Mouse (Mus musculus): Measurements from ENCODE around the gene Pomp. TPM values are rescaled to one million over a fixed set of nuclear protein-coding genes. Genes with fewer than 3 reads are reported as not detected.

Pomp gene
- polyA plus RNA-seq, 1 experiment from 2014 or later: 497 TPM

DNA sequence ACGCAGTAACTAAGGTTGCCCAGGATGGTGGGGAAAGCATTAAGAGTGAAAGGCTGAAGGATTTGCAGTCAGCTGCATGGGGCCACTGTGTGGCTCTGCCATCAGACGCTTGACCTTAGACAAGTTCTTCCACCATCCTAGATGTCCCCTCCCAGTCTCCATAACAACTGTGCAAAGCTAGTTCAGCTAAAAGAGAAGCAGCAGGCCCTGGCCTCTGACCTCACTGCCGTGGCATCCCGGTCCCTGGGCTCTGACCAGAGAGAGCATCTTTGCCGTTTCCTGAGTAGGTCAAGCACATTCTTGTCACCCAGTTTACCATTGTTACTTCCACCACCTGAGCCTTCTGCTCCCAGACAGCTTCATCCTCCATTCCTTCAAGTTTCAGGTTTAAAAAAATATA, 33.7 kb upstream of the Pomp start:
- no peak for ATAC-seq (ENCODE audit: low FRiP score, low read depth)
- Histone ChIP-seq H3K9ac (replicated peaks) (no peak overlapping the region), H3K4me1 (no peaks in the 10 kb centered on the region), H3K9me3 (no peaks in the 10 kb centered on the region), H3K4me2 (replicated peaks) (no peak overlapping the region), H3K27me3 (no peaks in the 10 kb centered on the region), H3K27ac (replicated peaks) (no peak overlapping the region), H3K4me3 (no peak overlapping the region), H3K36me3 (no peaks in the 10 kb centered on the region)
- WGBS: 52% methylated on average over 5 of the region's 5 CpGs

DNA sequence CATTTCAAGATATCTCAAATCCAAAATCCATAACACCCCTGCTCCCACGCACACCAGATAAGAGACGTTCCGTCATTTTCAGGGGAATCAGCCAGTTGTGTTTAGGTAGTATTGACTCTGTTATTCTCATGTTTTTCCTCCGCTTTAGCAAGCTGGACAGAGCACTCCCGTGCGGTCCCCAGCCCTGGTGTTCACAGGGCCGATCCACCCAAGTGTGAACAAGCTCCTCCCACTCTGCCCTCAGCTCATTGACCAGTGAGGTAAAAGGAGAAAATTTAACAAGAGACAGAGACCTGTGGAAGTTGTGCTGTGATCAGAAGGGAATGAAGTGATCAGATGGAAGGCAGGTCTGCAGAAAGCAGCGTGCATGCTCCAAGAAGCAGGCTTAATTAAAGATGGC, 31.4 kb upstream of the Pomp start:
- Histone ChIP-seq H3K27me3 (no peaks in the 10 kb centered on the region), H3K4me1 (no peaks in the 10 kb centered on the region), H3K4me3 (no peak overlapping the region), H3K4me2 (replicated peaks) (no peak overlapping the region), H3K36me3 (no peaks in the 10 kb centered on the region), H3K9me3 (no peaks in the 10 kb centered on the region), H3K27ac (replicated peaks) (no peak overlapping the region), H3K9ac (replicated peaks) (no peak overlapping the region)
- WGBS: 70% methylated on average over 8 of the region's 8 CpGs
- ATAC-seq (ENCODE audit: low FRiP score, low read depth): no peak

DNA sequence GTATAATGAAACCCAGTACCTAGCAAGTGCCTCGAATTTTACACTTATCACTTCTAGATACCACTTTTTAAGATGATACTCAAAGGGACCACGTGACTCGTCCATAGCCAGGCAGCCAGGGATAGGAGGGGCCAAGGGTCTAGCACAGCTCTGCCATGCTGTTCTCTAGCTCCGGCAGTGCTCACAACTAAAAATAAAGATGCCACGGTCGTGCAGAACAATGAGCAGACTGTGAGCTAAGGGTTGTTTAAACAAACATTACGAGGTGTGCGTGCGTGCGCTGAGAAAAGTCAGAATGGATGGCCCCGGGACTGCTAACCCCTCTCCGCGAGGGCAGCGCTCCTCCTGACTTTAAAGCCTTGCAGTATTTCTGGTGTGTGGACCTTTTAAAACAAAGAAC, 27.4 kb upstream of the Pomp start:
- H3K4me3 ChIP-seq: no peak overlapping the region
- no peak for ATAC-seq (ENCODE audit: low FRiP score, low read depth)

DNA sequence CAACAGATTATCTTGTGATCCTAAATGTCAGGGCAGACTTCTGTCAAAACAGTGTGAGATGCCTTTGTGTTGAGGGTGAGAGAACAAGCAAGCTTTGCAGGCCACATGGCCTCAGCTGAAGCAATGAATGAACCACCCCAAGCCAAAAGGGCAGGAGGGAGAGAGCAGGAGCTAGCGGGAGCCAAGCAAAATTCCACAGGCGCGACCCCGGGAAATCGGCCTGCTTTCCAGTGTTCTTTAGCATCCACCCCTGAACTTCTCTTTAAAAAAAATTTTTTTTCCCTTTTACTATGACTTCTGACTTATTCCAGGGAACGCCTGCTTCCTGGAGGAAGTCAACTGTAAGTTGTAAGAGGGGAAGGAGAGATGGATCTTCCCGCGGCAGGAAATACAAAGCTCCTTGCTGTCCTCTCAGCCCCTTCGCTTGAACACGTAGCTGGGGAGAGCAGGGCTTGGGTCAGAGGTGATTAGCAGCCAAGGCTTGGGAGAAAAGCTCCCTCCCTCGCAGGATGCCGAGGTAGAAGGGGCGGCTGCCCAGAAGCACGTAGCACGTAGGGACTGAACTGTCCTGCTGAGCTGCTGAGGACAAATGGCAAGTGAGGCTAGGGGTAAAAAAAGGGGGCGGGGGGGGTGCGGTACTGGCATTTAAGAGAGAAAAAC, 25.3 kb upstream of the Pomp start:
- Histone ChIP-seq H3K4me2 (replicated peaks) (peak overlapping the region; percentile 26; the same call in 1 of the 2 replicates), H3K27me3 (peaks cover 9% of the 10 kb centered on the region; the same call in 1 of the 2 replicates), H3K36me3 (no peaks in the 10 kb centered on the region), H3K4me3 (no peak overlapping the region), H3K9ac (replicated peaks) (no peak overlapping the region), H3K4me1 (peaks cover 7% of the 10 kb centered on the region), H3K27ac (replicated peaks) (no peak overlapping the region), H3K9me3 (no peaks in the 10 kb centered on the region)
- WGBS: 4% methylated on average over 17 of the region's 17 CpGs
- ATAC-seq (ENCODE audit: low FRiP score, low read depth): no peak

More for the DNA sequence above, 27.4 kb upstream of the Pomp start:
- H3K4me1 ChIP-seq: peaks cover 7% of the 10 kb centered on the region
- no peaks in the 10 kb centered on the region for H3K9me3 ChIP-seq
- no peak overlapping the region for H3K4me2 ChIP-seq (replicated peaks)
- WGBS: 55% methylated on average over 14 of the region's 14 CpGs
- H3K27me3 ChIP-seq: peaks cover 9% of the 10 kb centered on the region; the same call in 1 of the 2 replicates
- H3K36me3 ChIP-seq: no peaks in the 10 kb centered on the region
- no peak overlapping the region for H3K27ac ChIP-seq (replicated peaks)
- H3K9ac ChIP-seq (replicated peaks): no peak overlapping the region

- no peak for ATAC-seq (ENCODE audit: low FRiP score, low read depth)
- H3K4me3 ChIP-seq: no peak overlapping the region
- no peak overlapping the region for H3K9ac ChIP-seq (replicated peaks)
- H3K27ac ChIP-seq (replicated peaks): no peak overlapping the region
- no peaks in the 10 kb centered on the region for H3K9me3 ChIP-seq
- H3K27me3 ChIP-seq: peaks cover 9% of the 10 kb centered on the region; the same call in 1 of the 2 replicates
- no peaks in the 10 kb centered on the region for H3K36me3 ChIP-seq
- WGBS: 87% methylated on average over 12 of the region's 12 CpGs
- no peak overlapping the region for H3K4me2 ChIP-seq (replicated peaks)
- H3K4me1 ChIP-seq: peaks cover 7% of the 10 kb centered on the region
Measured at GRCm38 (mm10) chr5:147839418-147839817, 20.8 kb upstream of the Pomp start.

DNA sequence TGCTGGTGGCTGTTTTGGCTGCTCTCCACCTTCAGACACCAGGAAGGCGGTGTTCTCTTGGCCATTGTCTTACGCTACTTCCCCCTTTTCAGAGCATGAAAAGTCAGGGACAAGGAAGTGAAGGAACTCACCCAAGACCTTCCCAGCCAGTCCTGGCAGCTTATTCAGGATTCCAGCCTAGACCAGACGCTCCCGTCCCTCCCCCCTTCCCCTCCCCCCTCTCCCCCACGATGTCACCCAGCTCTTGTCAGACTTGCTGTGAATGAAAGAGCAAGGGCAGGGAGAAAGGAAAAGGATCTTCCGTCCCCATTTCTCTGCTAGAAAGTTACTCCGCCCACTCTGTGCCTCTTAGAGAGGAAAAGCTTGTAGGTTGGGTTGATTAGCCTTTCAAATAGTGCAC, 16.9 kb upstream of the Pomp start:
- H3K9me3 ChIP-seq: no peaks in the 10 kb centered on the region
- H3K4me3 ChIP-seq: no peak overlapping the region
- peaks cover 5% of the 10 kb centered on the region; the same call in 1 of the 2 replicates for H3K4me1 ChIP-seq
- H3K27ac ChIP-seq (replicated peaks): no peak overlapping the region
- no peak for ATAC-seq (ENCODE audit: low FRiP score, low read depth)
- H3K27me3 ChIP-seq: no peaks in the 10 kb centered on the region
- no peak overlapping the region for H3K9ac ChIP-seq (replicated peaks)
- H3K4me2 ChIP-seq (replicated peaks): no peak overlapping the region
- H3K36me3 ChIP-seq: no peaks in the 10 kb centered on the region
- WGBS: 64% methylated on average over 7 of the region's 7 CpGs

GRCm38 (mm10) chr5:147845319-147845718, 14.9 kb upstream of the Pomp start:
- H3K9ac ChIP-seq (replicated peaks): no peak overlapping the region
- H3K27me3 ChIP-seq: no peaks in the 10 kb centered on the region
- H3K4me3 ChIP-seq: no peak overlapping the region
- 84% methylated on average over 3 of the region's 3 CpGs for WGBS
- H3K9me3 ChIP-seq: no peaks in the 10 kb centered on the region
- H3K27ac ChIP-seq (replicated peaks): no peak overlapping the region
- no peaks in the 10 kb centered on the region for H3K36me3 ChIP-seq
- H3K4me2 ChIP-seq (replicated peaks): no peak overlapping the region
- no peak for ATAC-seq (ENCODE audit: low FRiP score, low read depth)
- H3K4me1 ChIP-seq: peaks cover 5% of the 10 kb centered on the region; the same call in 1 of the 2 replicates

- Histone ChIP-seq H3K4me1 (peaks cover 5% of the 10 kb centered on the region; the same call in 1 of the 2 replicates), H3K4me3 (no peak overlapping the region), H3K9ac (replicated peaks) (no peak overlapping the region), H3K27ac (replicated peaks) (no peak overlapping the region), H3K4me2 (replicated peaks) (0 out of 2 replicates have a peak overlapping the region, but pooled peaks have one; percentile 34), H3K9me3 (no peaks in the 10 kb centered on the region), H3K36me3 (no peaks in the 10 kb centered on the region), H3K27me3 (no peaks in the 10 kb centered on the region)
- WGBS: 58% methylated on average over 5 of the region's 5 CpGs
- no peak for ATAC-seq (ENCODE audit: low FRiP score, low read depth)
Measured at GRCm38 (mm10) chr5:147847361-147847760, 12.9 kb upstream of the Pomp start.

GRCm38 (mm10) chr5:147848164-147848863, 11.9 kb upstream of the Pomp start:
- no peak overlapping the region for H3K27ac ChIP-seq (replicated peaks)
- H3K9ac ChIP-seq (replicated peaks): no peak overlapping the region
- H3K27me3 ChIP-seq: no peaks in the 10 kb centered on the region
- no peaks in the 10 kb centered on the region for H3K36me3 ChIP-seq
- no peak overlapping the region for H3K4me3 ChIP-seq
- peak overlapping the region; percentile 34 for H3K4me2 ChIP-seq (replicated peaks)
- peaks cover 5% of the 10 kb centered on the region; the same call in 1 of the 2 replicates for H3K4me1 ChIP-seq
- H3K9me3 ChIP-seq: no peaks in the 10 kb centered on the region
- peak; percentile 65 for ATAC-seq (ENCODE audit: low FRiP score, low read depth)
- WGBS: 23% methylated on average over 16 of the region's 16 CpGs

- no peak for ATAC-seq (ENCODE audit: low FRiP score, low read depth)
- H3K36me3 ChIP-seq: no peaks in the 10 kb centered on the region
- 79% methylated on average over 7 of the region's 7 CpGs for WGBS
- H3K4me3 ChIP-seq: no peak overlapping the region
- H3K4me1 ChIP-seq: peaks cover 5% of the 10 kb centered on the region; the same call in 1 of the 2 replicates
- no peak overlapping the region for H3K9ac ChIP-seq (replicated peaks)
- H3K9me3 ChIP-seq: no peaks in the 10 kb centered on the region
- no peak overlapping the region for H3K4me2 ChIP-seq (replicated peaks)
- no peak overlapping the region for H3K27ac ChIP-seq (replicated peaks)
- no peaks in the 10 kb centered on the region for H3K27me3 ChIP-seq
Measured at GRCm38 (mm10) chr5:147850194-147850593, 10.1 kb upstream of the Pomp start.

- Histone ChIP-seq H3K4me1 (peaks cover 17% of the 10 kb centered on the region), H3K4me2 (replicated peaks) (peak overlapping the region; percentile 98), H3K27ac (replicated peaks) (peak overlapping the region; percentile 76), H3K36me3 (peaks cover 29% of the 10 kb centered on the region), H3K9me3 (no peaks in the 10 kb centered on the region), H3K9ac (replicated peaks) (peak overlapping the region; percentile 90), H3K27me3 (no peaks in the 10 kb centered on the region), H3K4me3 (peak overlapping the region; percentile 96)
- no peak for ATAC-seq (ENCODE audit: low FRiP score, low read depth)
- WGBS: 1% methylated on average over 18 of the region's 18 CpGs
Measured at GRCm38 (mm10) chr5:147860076-147860448, 199 bp upstream of the Pomp start.

- Histone ChIP-seq H3K27me3 (no peaks in the 10 kb centered on the region), H3K36me3 (peaks cover 92% of the 10 kb centered on the region), H3K9me3 (no peaks in the 10 kb centered on the region), H3K9ac (replicated peaks) (no peak overlapping the region), H3K4me3 (no peak overlapping the region), H3K4me1 (no peaks in the 10 kb centered on the region), H3K4me2 (replicated peaks) (no peak overlapping the region), H3K27ac (replicated peaks) (no peak overlapping the region)
- no peak for ATAC-seq (ENCODE audit: low FRiP score, low read depth)
- 87% methylated on average over 4 of the region's 4 CpGs for WGBS
Measured at GRCm38 (mm10) chr5:147868674-147869073, 8.4 kb downstream of the Pomp start.
